Mouse (Mus musculus): ENCODE results near the gene Cd47. TPM values are rescaled to one million over a fixed set of nuclear protein-coding genes. Genes with fewer than 3 reads are reported as not detected.
A peak's percentile ranks its signal among the peaks of the same experiment; 100 is the strongest.

Gene Cd47
- total and polyA plus RNA-seq, 2 experiments from 2014 or later, result 32.9 to 77.8 TPM

DNA sequence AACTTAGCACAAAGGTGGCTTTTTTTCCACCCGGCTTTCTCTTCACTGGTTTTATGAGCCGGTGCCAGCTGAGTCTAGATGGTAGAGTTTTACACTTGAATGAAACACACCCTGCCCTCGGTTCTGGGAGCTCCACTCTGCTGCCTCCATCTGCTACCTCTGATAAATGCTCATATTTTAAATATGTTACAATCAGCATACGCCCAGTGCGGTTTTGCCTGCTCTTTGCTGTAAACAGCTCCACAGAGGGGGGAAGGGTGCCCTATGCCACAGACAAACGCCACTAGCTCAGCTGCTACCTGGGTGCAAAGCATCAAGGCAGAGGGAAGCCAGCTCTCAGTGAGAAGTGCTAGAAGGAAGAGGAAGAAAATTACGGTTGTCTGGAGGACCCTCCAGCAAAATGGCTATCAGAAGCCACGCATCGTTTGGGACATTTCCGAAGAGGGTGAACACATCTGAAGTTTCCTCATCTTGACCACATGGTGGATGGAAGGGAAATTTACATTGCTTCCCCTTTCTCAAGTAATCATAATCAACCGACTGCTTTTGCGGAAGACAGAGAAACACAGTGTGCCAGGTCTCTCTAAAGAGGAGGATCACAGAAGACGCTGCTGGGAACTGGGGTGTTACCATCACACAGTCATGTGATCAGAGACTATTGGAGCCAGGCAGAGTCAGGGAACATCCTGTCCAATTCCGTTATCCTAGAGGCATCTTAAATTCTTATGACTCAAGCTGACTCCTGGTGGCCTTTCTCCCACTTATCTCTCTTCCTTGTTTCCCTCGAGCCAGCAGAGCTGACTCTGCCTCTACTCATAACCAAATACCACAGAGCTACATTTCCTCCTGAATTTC, 39.6 kb downstream of the Cd47 start:
- TF ChIP-seq CTCF (IDR thresholded peaks at IDR 0.05; ENCODE audit: low read depth), result no peak
- no peak for TF ChIP-seq EP300 (IDR thresholded peaks at IDR 0.05; ENCODE audit: low read depth)
- peak overlapping the region; percentile 11; the same call in 1 of the 2 replicates for H3K4me2 ChIP-seq (ENCODE audit: low read depth, low read length)
- H3K27me3 ChIP-seq (ENCODE audit: control insufficient read depth, insufficient read depth, low read length), result no peaks in the 10 kb centered on the region
- peak overlapping the region; percentile 47; the same call in 1 of the 2 replicates for H3K27ac ChIP-seq (ENCODE audit: low read depth)
- no peak overlapping the region for H3K4me3 ChIP-seq (ENCODE audit: low read depth, low read length)
- H3K36me3 ChIP-seq (replicated peaks; ENCODE audit: control insufficient read depth, insufficient read depth, low read length), result no peaks in the 10 kb centered on the region
- WGBS, result 51% methylated on average over 15 of the region's 15 CpGs
- ATAC-seq (ENCODE audit: insufficient read depth, low read depth) (no peak), DNase-seq (ENCODE audit: low spot score) (no peak)
- H3K9me3 ChIP-seq (replicated peaks; ENCODE audit: control insufficient read depth, low read length), result no peaks in the 10 kb centered on the region
- H3K9ac ChIP-seq (replicated peaks; ENCODE audit: low read depth, low read length), result no peak overlapping the region
- H3K4me1 ChIP-seq (ENCODE audit: control insufficient read depth, insufficient read depth), result no peaks in the 10 kb centered on the region

DNA sequence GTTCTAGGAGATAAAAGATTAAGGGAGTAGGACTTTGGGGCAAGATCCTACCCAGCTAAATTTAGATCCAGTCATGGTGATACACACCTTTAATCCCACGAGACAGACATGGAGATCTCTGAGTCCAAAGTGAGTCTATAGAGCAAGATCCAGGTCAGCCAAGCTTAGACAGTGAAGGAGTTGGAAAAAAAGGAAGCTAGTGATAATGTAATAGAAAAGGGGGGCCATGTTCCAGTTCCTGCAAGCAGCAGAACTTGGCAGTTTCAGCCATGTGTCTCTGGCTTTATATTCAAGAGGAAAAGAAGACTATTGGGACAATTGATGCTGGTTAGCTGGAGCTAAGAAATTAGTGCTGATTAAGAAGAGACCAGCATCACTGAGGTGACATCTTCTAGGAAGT, 43.4 kb downstream of the Cd47 start:
- 57% methylated on average over 1 of the region's 1 CpGs for WGBS
- ATAC-seq (ENCODE audit: insufficient read depth, low read depth), result no peak
- Histone ChIP-seq H3K4me3 (ENCODE audit: low read depth, low read length) (no peak overlapping the region), H3K27me3 (ENCODE audit: control insufficient read depth, insufficient read depth, low read length) (no peaks in the 10 kb centered on the region), H3K4me2 (ENCODE audit: low read depth, low read length) (no peak overlapping the region), H3K9ac (replicated peaks; ENCODE audit: low read depth, low read length) (no peak overlapping the region), H3K4me1 (ENCODE audit: control insufficient read depth, insufficient read depth) (no peaks in the 10 kb centered on the region), H3K36me3 (replicated peaks; ENCODE audit: control insufficient read depth, insufficient read depth, low read length) (no peaks in the 10 kb centered on the region), H3K9me3 (replicated peaks; ENCODE audit: control insufficient read depth, low read length) (no peaks in the 10 kb centered on the region), H3K27ac (ENCODE audit: low read depth) (no peak overlapping the region)
- DNase-seq (ENCODE audit: low spot score), result no peak
- TF ChIP-seq CTCF (IDR thresholded peaks at IDR 0.05; ENCODE audit: low read depth) (no peak), EP300 (IDR thresholded peaks at IDR 0.05; ENCODE audit: low read depth) (no peak)

DNA sequence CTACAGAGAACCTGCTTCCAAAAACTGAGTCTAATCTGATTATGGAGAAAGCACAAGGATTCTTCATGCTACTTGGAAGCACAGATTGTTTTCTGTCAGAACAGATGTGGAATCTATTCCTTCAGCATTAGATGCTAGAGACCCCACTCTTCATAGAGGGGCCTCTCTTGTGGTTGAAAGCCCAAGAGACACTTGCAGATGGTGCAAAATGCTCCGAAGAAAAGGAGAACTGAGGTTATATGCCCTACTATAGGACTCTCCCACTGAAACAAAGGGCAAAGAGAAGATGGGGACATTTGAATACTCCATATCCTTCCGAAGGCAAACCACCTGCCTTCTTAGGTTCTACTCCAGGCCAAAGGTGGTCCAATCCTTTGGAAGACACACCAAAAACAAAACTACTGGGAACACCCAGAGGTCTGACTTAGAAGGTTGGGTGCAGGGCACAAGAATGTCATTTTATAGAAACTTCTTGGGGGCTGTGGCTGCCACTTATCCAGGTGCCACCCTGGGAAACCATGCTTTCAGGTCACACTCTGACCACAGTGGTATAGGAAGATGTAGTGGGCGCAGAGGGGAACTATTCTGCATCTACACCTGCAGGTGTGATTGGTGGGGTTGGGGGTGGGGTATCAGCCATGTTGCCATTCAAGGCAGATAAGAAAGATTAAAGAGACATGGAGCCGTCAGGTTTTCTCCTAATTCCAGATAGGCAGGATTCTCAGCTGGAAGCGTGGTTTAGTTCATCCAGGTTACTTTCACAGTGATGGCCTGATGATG, 47.1 kb downstream of the Cd47 start:
- no peak overlapping the region for H3K27ac ChIP-seq (ENCODE audit: low read depth)
- no peak for DNase-seq (ENCODE audit: low spot score)
- H3K4me3 ChIP-seq (ENCODE audit: low read depth, low read length), result no peak overlapping the region
- no peaks in the 10 kb centered on the region for H3K9me3 ChIP-seq (replicated peaks; ENCODE audit: control insufficient read depth, low read length)
- no peak overlapping the region for H3K9ac ChIP-seq (replicated peaks; ENCODE audit: low read depth, low read length)
- WGBS, result 73% methylated on average over 5 of the region's 5 CpGs
- no peak for ATAC-seq (ENCODE audit: insufficient read depth, low read depth)
- H3K27me3 ChIP-seq (ENCODE audit: control insufficient read depth, insufficient read depth, low read length), result no peaks in the 10 kb centered on the region
- no peaks in the 10 kb centered on the region for H3K4me1 ChIP-seq (ENCODE audit: control insufficient read depth, insufficient read depth)
- H3K36me3 ChIP-seq (replicated peaks; ENCODE audit: control insufficient read depth, insufficient read depth, low read length), result no peaks in the 10 kb centered on the region
- no peak overlapping the region for H3K4me2 ChIP-seq (ENCODE audit: low read depth, low read length)
- TF ChIP-seq EP300 (IDR thresholded peaks at IDR 0.05; ENCODE audit: low read depth), result no peak
- no peak for TF ChIP-seq CTCF (IDR thresholded peaks at IDR 0.05; ENCODE audit: low read depth)

DNA sequence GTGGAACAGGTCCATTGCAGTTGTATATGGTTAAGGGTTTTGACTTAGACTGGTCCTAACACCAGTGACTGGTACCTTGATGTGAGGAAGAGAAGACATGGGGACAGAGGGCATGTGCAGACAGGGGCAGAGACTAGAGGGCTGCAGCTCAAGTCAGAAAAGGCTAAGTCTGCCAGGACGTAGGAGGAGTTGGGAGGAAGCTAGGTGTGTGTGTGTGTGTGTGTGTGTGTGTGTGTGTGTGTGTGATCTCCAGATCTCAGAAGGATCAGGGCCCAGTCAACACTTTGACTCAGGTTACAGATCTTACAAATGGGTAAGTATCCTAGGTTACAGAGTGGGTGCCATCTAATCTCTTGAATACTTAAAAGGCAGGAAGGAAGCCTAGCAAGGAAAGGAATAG, 48.3 kb downstream of the Cd47 start:
- no peak overlapping the region for H3K27ac ChIP-seq (ENCODE audit: low read depth)
- TF ChIP-seq EP300 (IDR thresholded peaks at IDR 0.05; ENCODE audit: low read depth), result no peak
- TF ChIP-seq CTCF (IDR thresholded peaks at IDR 0.05; ENCODE audit: low read depth), result no peak
- ATAC-seq (ENCODE audit: insufficient read depth, low read depth) (no peak), DNase-seq (ENCODE audit: low spot score) (no peak)
- no peaks in the 10 kb centered on the region for H3K36me3 ChIP-seq (replicated peaks; ENCODE audit: control insufficient read depth, insufficient read depth, low read length)
- 74% methylated on average over 1 of the region's 1 CpGs for WGBS
- no peaks in the 10 kb centered on the region for H3K27me3 ChIP-seq (ENCODE audit: control insufficient read depth, insufficient read depth, low read length)
- no peaks in the 10 kb centered on the region for H3K4me1 ChIP-seq (ENCODE audit: control insufficient read depth, insufficient read depth)
- no peaks in the 10 kb centered on the region for H3K9me3 ChIP-seq (replicated peaks; ENCODE audit: control insufficient read depth, low read length)
- H3K9ac ChIP-seq (replicated peaks; ENCODE audit: low read depth, low read length), result no peak overlapping the region
- H3K4me3 ChIP-seq (ENCODE audit: low read depth, low read length), result no peak overlapping the region
- H3K4me2 ChIP-seq (ENCODE audit: low read depth, low read length), result no peak overlapping the region

DNA sequence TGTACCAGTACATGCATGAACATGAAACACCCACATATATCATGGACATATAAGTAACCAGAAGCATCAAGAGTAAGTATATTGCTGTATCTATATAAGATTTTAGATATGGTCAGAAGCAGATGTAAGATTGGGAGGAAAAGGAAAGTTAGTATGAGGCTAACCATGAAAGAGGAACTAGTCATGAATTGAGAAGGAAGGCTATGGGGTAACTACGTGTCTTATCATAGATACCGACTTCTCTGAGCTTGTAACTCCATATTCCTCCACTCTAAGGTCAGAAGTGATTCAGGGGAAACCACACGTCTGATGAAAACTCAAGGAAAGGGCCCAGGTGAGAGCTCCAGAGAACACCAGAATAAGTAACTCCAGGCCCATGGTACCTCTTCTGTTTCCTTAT, 52.6 kb downstream of the Cd47 start:
- WGBS, result 68% methylated on average over 3 of the region's 3 CpGs
- TF ChIP-seq EP300 (IDR thresholded peaks at IDR 0.05; ENCODE audit: low read depth) (no peak), CTCF (IDR thresholded peaks at IDR 0.05; ENCODE audit: low read depth) (no peak)
- ATAC-seq (ENCODE audit: insufficient read depth, low read depth) (no peak), DNase-seq (ENCODE audit: low spot score) (no peak)
- no peaks in the 10 kb centered on the region for H3K9me3 ChIP-seq (replicated peaks; ENCODE audit: control insufficient read depth, low read length)
- no peak overlapping the region for H3K9ac ChIP-seq (replicated peaks; ENCODE audit: low read depth, low read length)
- H3K27ac ChIP-seq (ENCODE audit: low read depth), result no peak overlapping the region
- H3K4me2 ChIP-seq (ENCODE audit: low read depth, low read length), result no peak overlapping the region
- no peak overlapping the region for H3K4me3 ChIP-seq (ENCODE audit: low read depth, low read length)
- H3K36me3 ChIP-seq (replicated peaks; ENCODE audit: control insufficient read depth, insufficient read depth, low read length), result no peaks in the 10 kb centered on the region
- no peaks in the 10 kb centered on the region for H3K27me3 ChIP-seq (ENCODE audit: control insufficient read depth, insufficient read depth, low read length)
- H3K4me1 ChIP-seq (ENCODE audit: control insufficient read depth, insufficient read depth), result peaks cover 11% of the 10 kb centered on the region; the same call in 1 of the 2 replicates

Data from heart, postnatal 0 days (tissue).